Mouse (Mus musculus) thymus, postnatal 10 days (tissue): ENCODE measurements around the gene Tet3.

Experiments
- DNase-seq, 2 experiments: peaks; one replicate each; pipeline ENCODE4 v3.0.0; 2021; ENCODE audit warnings: low spot score in 2 of 2

Gene Tet3

GRCm38 (mm10) chr6:83415356-83415940 lies 43.4 kb downstream of the Tet3 start:
- no peak for DNase-seq

GRCm38 (mm10) chr6:83414601-83415355 lies 44.1 kb downstream of the Tet3 start:
- DNase-seq, result no peak

- no peak for DNase-seq
These were observed 45.2 kb downstream of the Tet3 start for GRCm38 (mm10) chr6:83413686-83414085.

GRCm38 (mm10) chr6:83412854-83413401 lies 46.0 kb downstream of the Tet3 start:
- no peak for DNase-seq

GRCm38 (mm10) chr6:83412362-83412853 lies 46.5 kb downstream of the Tet3 start:
- DNase-seq, result no peak

- peak in 1 of 2 experiments; percentile 33 for DNase-seq
These were observed 47.1 kb downstream of the Tet3 start for GRCm38 (mm10) chr6:83411635-83412361.

GRCm38 (mm10) chr6:83410046-83410706 lies 48.7 kb downstream of the Tet3 start:
- no peak for DNase-seq

- no peak for DNase-seq
These were observed 50.4 kb downstream of the Tet3 start for GRCm38 (mm10) chr6:83408510-83408909.

- no peak for DNase-seq
These were observed 53.3 kb downstream of the Tet3 start for GRCm38 (mm10) chr6:83405511-83406064.

GRCm38 (mm10) chr6:83404571-83404970 lies 54.3 kb downstream of the Tet3 start:
- DNase-seq, result no peak

GRCm38 (mm10) chr6:83403481-83403880 lies 55.4 kb downstream of the Tet3 start:
- DNase-seq, result no peak

- no peak for DNase-seq
These were observed 59.1 kb downstream of the Tet3 start for GRCm38 (mm10) chr6:83399790-83400189.

GRCm38 (mm10) chr6:83397728-83398127 lies 61.2 kb downstream of the Tet3 start:
- no peak for DNase-seq

- no peak for DNase-seq
These were observed 62.2 kb downstream of the Tet3 start for GRCm38 (mm10) chr6:83396711-83397110.

GRCm38 (mm10) chr6:83395544-83396229 lies 63.2 kb downstream of the Tet3 start:
- no peak for DNase-seq

GRCm38 (mm10) chr6:83394122-83394521 lies 64.8 kb downstream of the Tet3 start:
- no peak for DNase-seq

- DNase-seq, result no peak
These were observed 66.6 kb downstream of the Tet3 start for GRCm38 (mm10) chr6:83392166-83392780.

- no peak for DNase-seq
These were observed 73.3 kb downstream of the Tet3 start for GRCm38 (mm10) chr6:83385569-83386090.

GRCm38 (mm10) chr6:83381510-83382491 lies 77.1 kb downstream of the Tet3 start:
- DNase-seq, result no peak
